Mouse (Mus musculus): Measurements from ENCODE around the gene Usp29.
"Not testable (repeated sequence)": the region's sequence is repeated elsewhere in the genome, so short reads cannot be mapped to it uniquely, and the experiment has no call there.

Usp29 gene

GRCm38 (mm10) chr7:6925926-6926730 is 195.8 kb downstream of the Usp29 start:
- no peak for DNase-seq (ENCODE audit: low spot score)

GRCm38 (mm10) chr7:6926731-6926995 is 196.3 kb downstream of the Usp29 start:
- DNase-seq (ENCODE audit: low spot score), result no peak

GRCm38 (mm10) chr7:6929286-6929685 is 198.9 kb downstream of the Usp29 start:
- DNase-seq (ENCODE audit: low spot score), result no peak

GRCm38 (mm10) chr7:6934741-6935140 is 204.4 kb downstream of the Usp29 start:
- no peak for DNase-seq (ENCODE audit: low spot score)

- DNase-seq (ENCODE audit: low spot score), result peak; percentile 53
Measured at GRCm38 (mm10) chr7:6937040-6937439, 206.7 kb downstream of the Usp29 start.

GRCm38 (mm10) chr7:6940761-6941231 is 210.4 kb downstream of the Usp29 start:
- DNase-seq (ENCODE audit: low spot score), result peak; percentile 17

GRCm38 (mm10) chr7:6948061-6948460 is 217.7 kb downstream of the Usp29 start:
- DNase-seq (ENCODE audit: low spot score), result not testable (repeated sequence)

- DNase-seq (ENCODE audit: low spot score), result no peak
Measured at GRCm38 (mm10) chr7:6956576-6956975, 226.2 kb downstream of the Usp29 start.

- DNase-seq (ENCODE audit: low spot score), result no peak
Measured at GRCm38 (mm10) chr7:6958574-6958973, 228.2 kb downstream of the Usp29 start.

- no peak for DNase-seq (ENCODE audit: low spot score)
Measured at GRCm38 (mm10) chr7:6973566-6973965, 243.2 kb downstream of the Usp29 start.

GRCm38 (mm10) chr7:6976890-6977289 is 246.5 kb downstream of the Usp29 start:
- DNase-seq (ENCODE audit: low spot score), result no peak

GRCm38 (mm10) chr7:6995251-6995650 is 264.9 kb downstream of the Usp29 start, which contains the start of gene Aurkc:
Gene Aurkc (plus strand): TSS chr7:6995300.
- DNase-seq (ENCODE audit: low spot score), result not testable (repeated sequence)

GRCm38 (mm10) chr7:6998914-6999313 is 268.5 kb downstream of the Usp29 start:
- not testable (repeated sequence) for DNase-seq (ENCODE audit: low spot score)

- DNase-seq (ENCODE audit: low spot score), result not testable (repeated sequence)
Measured at GRCm38 (mm10) chr7:7005441-7005840, 275.1 kb downstream of the Usp29 start.

Measured in c-Kit-positive CD71-positive TER-119-positive erythroid progenitor cells, embryonic 14.5 days (primary cell).